8 mouse cellular contexts compared by ENCODE assay signal in genomic region chr2:26628792-26629437, GRCm38 (mm10). TPM values are rescaled to one million over a fixed set of nuclear protein-coding genes. Genes with fewer than 3 reads are reported as not detected.
DNase-seq lines count a peak whose midpoint lies in the region; ATAC-seq and TF ChIP-seq lines count a peak whose summit lies in the region.

No protein-coding gene starts in this region.

- H3K27me3 ChIP-seq in lung, embryonic 14.5 days (ENCODE audit: insufficient read depth, low read length): no peaks in the 10 kb centered on the region
- H3K27me3 ChIP-seq in hindbrain, embryonic 15.5 days: no peaks in the 10 kb centered on the region
- no peaks in the 10 kb centered on the region for H3K27me3 ChIP-seq in midbrain, embryonic 16.5 days (ENCODE audit: control insufficient read depth, insufficient read depth, low read depth, low read length)

- no peaks in the 10 kb centered on the region for H3K9me3 ChIP-seq in lung, embryonic 14.5 days (ENCODE audit: low read depth, low read length)
- no peaks in the 10 kb centered on the region for H3K9me3 ChIP-seq in hindbrain, embryonic 15.5 days
- H3K9me3 ChIP-seq in midbrain, embryonic 16.5 days (replicated peaks; ENCODE audit: control insufficient read depth, low read length, poor library complexity, severe bottlenecking): no peaks in the 10 kb centered on the region

- peaks cover 4% of the 10 kb centered on the region; the same call in 1 of the 2 replicates for H3K4me1 ChIP-seq in lung, embryonic 14.5 days (ENCODE audit: insufficient read depth)
- H3K4me1 ChIP-seq in hindbrain, embryonic 15.5 days (replicated peaks): peaks cover 58% of the 10 kb centered on the region
- H3K4me1 ChIP-seq in midbrain, embryonic 16.5 days (ENCODE audit: control insufficient read depth, insufficient read depth, low read length): peaks cover 46% of the 10 kb centered on the region

- 0 out of 2 replicates have a peak, but pooled peaks cover 5% of the 10 kb centered on the region for H3K36me3 ChIP-seq in lung, embryonic 14.5 days (ENCODE audit: insufficient read depth)
- no peaks in the 10 kb centered on the region for H3K36me3 ChIP-seq in hindbrain, embryonic 15.5 days
- no peaks in the 10 kb centered on the region for H3K36me3 ChIP-seq in midbrain, embryonic 16.5 days (ENCODE audit: control insufficient read depth, insufficient read depth, low read length)

- no peak for TF ChIP-seq CTCF in lung, embryonic 14.5 days (IDR thresholded peaks at IDR 0.05; ENCODE audit: low read depth)

- 22% methylated on average over 5 of the region's 5 CpGs for WGBS in lung, embryonic 14.5 days
- WGBS in hindbrain, embryonic 15.5 days: 17% methylated on average over 5 of the region's 5 CpGs
- 14% methylated on average over 5 of the region's 5 CpGs for WGBS in midbrain, embryonic 16.5 days

- H3K27ac ChIP-seq in lung, embryonic 14.5 days (ENCODE audit: low read depth): no peak overlapping the region
- peak overlapping the region; percentile 88 for H3K27ac ChIP-seq in hindbrain, embryonic 15.5 days (replicated peaks)
- H3K27ac ChIP-seq in midbrain, embryonic 16.5 days (ENCODE audit: low read length): peak overlapping the region; percentile 93

- ATAC-seq in lung, embryonic 14.5 days (ENCODE audit: insufficient read depth): peak; percentile 38
- peak; percentile 57 for ATAC-seq in hindbrain, embryonic 15.5 days (ENCODE audit: low FRiP score, low read depth)
- peak; percentile 58 for ATAC-seq in midbrain, embryonic 16.5 days
- ATAC-seq in monocyte, adult 5-6 weeks (replicated peaks; ENCODE audit: insufficient number of reproducible peaks, low FRiP score, low TSS enrichment, poor library complexity, severe bottlenecking): no peak

- DNase-seq in lung, embryonic 14.5 days: peak; percentile 43
- DNase-seq in lung, postnatal 25 days (ENCODE audit: low spot score): no peak
- DNase-seq in embryo, embryonic 11 days: peak; percentile 59
- DNase-seq in gastrocnemius, adult 18-20 months (ENCODE audit: low spot score): no peak
- no peak for DNase-seq in layer of hippocampus, adult 11-12 months (ENCODE audit: low spot score)

- peak overlapping the region; percentile 95 for H3K4me2 ChIP-seq in lung, embryonic 14.5 days
- H3K4me2 ChIP-seq in hindbrain, embryonic 15.5 days: peak overlapping the region; percentile 88
- H3K4me2 ChIP-seq in midbrain, embryonic 16.5 days (ENCODE audit: low read length): peak overlapping the region; percentile 100

- H3K9ac ChIP-seq in lung, embryonic 14.5 days: peak overlapping the region; percentile 87
- peak overlapping the region; percentile 94 for H3K9ac ChIP-seq in hindbrain, embryonic 15.5 days
- H3K9ac ChIP-seq in midbrain, embryonic 16.5 days (ENCODE audit: low read depth, low read length): peak overlapping the region; percentile 99

- H3K4me3 ChIP-seq in lung, embryonic 14.5 days (ENCODE audit: low read depth, low read length): peak overlapping the region; percentile 70
- peak overlapping the region; percentile 79 for H3K4me3 ChIP-seq in hindbrain, embryonic 15.5 days
- peak overlapping the region; percentile 90 for H3K4me3 ChIP-seq in midbrain, embryonic 16.5 days (ENCODE audit: low read depth, low read length)

RNA-seq across cellular contexts. Expression of gene Fam69b, which starts 0.7 kb away (rescaled TPM):
- polyA plus RNA-seq in lung, embryonic 14.5 days (2014; fragmentation: Nextera tagmentation; extraction: Ambion mirVana): 28.3 and 30.0 TPM in 2 replicates
- 138 and 152 TPM in 2 replicates for polyA plus RNA-seq in hindbrain, embryonic 15.5 days (2015; fragmentation: Nextera tagmentation; extraction: Ambion mirVana)
- 153 and 155 TPM in 2 replicates for polyA plus RNA-seq in midbrain, embryonic 16.5 days (2015; fragmentation: Nextera tagmentation; extraction: Ambion mirVana)
- total RNA-seq in monocyte, adult 5-6 weeks (2017): 2.1 to 4.9 TPM in 2 of 3 replicates, not detected in the other
- 1 to 10 TPM; 1.9 TPM for total RNA-seq in gastrocnemius, adult 18-20 months (2021)

RNA-seq across cellular contexts. Expression of gene Agpat2, which starts 24.7 kb away (rescaled TPM):
- 30.2 and 32.9 TPM in 2 replicates for polyA plus RNA-seq in lung, embryonic 14.5 days (2014; fragmentation: Nextera tagmentation; extraction: Ambion mirVana)
- polyA plus RNA-seq in hindbrain, embryonic 15.5 days (2015; fragmentation: Nextera tagmentation; extraction: Ambion mirVana): 6.1 and 6.6 TPM in 2 replicates
- polyA plus RNA-seq in midbrain, embryonic 16.5 days (2015; fragmentation: Nextera tagmentation; extraction: Ambion mirVana): 4.0 and 4.1 TPM in 2 replicates
- 24.2 to 27.3 TPM (median 25.1 TPM) in 3 replicates for total RNA-seq in monocyte, adult 5-6 weeks (2017)
- 1 to 10 TPM; 6.3 to 7.5 TPM for total RNA-seq in gastrocnemius, adult 18-20 months (2021)

RNA-seq across cellular contexts. Expression of gene Lcn4, which starts 42.2 kb away (rescaled TPM):
- not detected in 2 replicates for polyA plus RNA-seq in lung, embryonic 14.5 days (2014; fragmentation: Nextera tagmentation; extraction: Ambion mirVana)
- not detected in 2 replicates for polyA plus RNA-seq in hindbrain, embryonic 15.5 days (2015; fragmentation: Nextera tagmentation; extraction: Ambion mirVana)
- not detected in 2 replicates for polyA plus RNA-seq in midbrain, embryonic 16.5 days (2015; fragmentation: Nextera tagmentation; extraction: Ambion mirVana)
- 1.3 TPM in 1 of 3 replicates, not detected in the others for total RNA-seq in monocyte, adult 5-6 weeks (2017)
- total RNA-seq in gastrocnemius, adult 18-20 months (2021): not detected

RNA-seq across cellular contexts. Expression of gene Gm20532, which starts 42.5 kb away (rescaled TPM):
- polyA plus RNA-seq in lung, embryonic 14.5 days (2014; fragmentation: Nextera tagmentation; extraction: Ambion mirVana): not detected in 2 replicates
- polyA plus RNA-seq in hindbrain, embryonic 15.5 days (2015; fragmentation: Nextera tagmentation; extraction: Ambion mirVana): not detected in 2 replicates
- polyA plus RNA-seq in midbrain, embryonic 16.5 days (2015; fragmentation: Nextera tagmentation; extraction: Ambion mirVana): 0.30 TPM in 1 of 2 replicates, not detected in the other
- not detected in 3 replicates for total RNA-seq in monocyte, adult 5-6 weeks (2017)
- total RNA-seq in gastrocnemius, adult 18-20 months (2021): not detected

RNA-seq across cellular contexts. Expression of gene Egfl7, which starts 49.1 kb away (rescaled TPM):
- polyA plus RNA-seq in lung, embryonic 14.5 days (2014; fragmentation: Nextera tagmentation; extraction: Ambion mirVana): 269 and 311 TPM in 2 replicates
- polyA plus RNA-seq in hindbrain, embryonic 15.5 days (2015; fragmentation: Nextera tagmentation; extraction: Ambion mirVana): 70.7 and 75.3 TPM in 2 replicates
- polyA plus RNA-seq in midbrain, embryonic 16.5 days (2015; fragmentation: Nextera tagmentation; extraction: Ambion mirVana): 62.0 and 64.4 TPM in 2 replicates
- not detected in 3 replicates for total RNA-seq in monocyte, adult 5-6 weeks (2017)
- total RNA-seq in gastrocnemius, adult 18-20 months (2021): 10 to 100 TPM; 19.6 to 34.7 TPM

Comparison
In these comparisons a context has a peak if more than half of its experiments do, and no peak if none do; other contexts are left out.
1. DNase-seq: peak in lung, embryonic 14.5 days (single experiment) and embryo, embryonic 11 days (single experiment); none in lung, postnatal 25 days (single experiment), gastrocnemius, adult 18-20 months (single experiment) and layer of hippocampus, adult 11-12 months (single experiment).
2. Peak in every context shown above with its lines, with median percentiles within 50 percentile points of each other: H3K4me2 ChIP-seq, H3K4me3 ChIP-seq and H3K9ac ChIP-seq.